Mouse (Mus musculus) layer of hippocampus, adult 9-11 months (tissue): ENCODE data around the gene Ccno.
A peak's percentile ranks its signal among the peaks of the same experiment; 100 is the strongest.

Experiments used
- DNase-seq: peaks from one replicate; pipeline ENCODE4 v3.0.0; 2022

Gene Ccno

GRCm38 (mm10) chr13:112987532-112987943 is at the start of gene Ccno:
Gene Ccno, plus strand, starts transcription at chr13:112987802.
- peak; percentile 96 for DNase-seq

GRCm38 (mm10) chr13:112938130-112938529 is 49.5 kb upstream of the Ccno start:
- DNase-seq = peak; percentile 49

GRCm38 (mm10) chr13:112941879-112942330 is 45.7 kb upstream of the Ccno start:
- DNase-seq = peak; percentile 76

- DNase-seq = peak; percentile 32
These were observed 42.3 kb upstream of the Ccno start for GRCm38 (mm10) chr13:112945312-112945711.

GRCm38 (mm10) chr13:112945900-112946299 is 41.7 kb upstream of the Ccno start:
- no peak for DNase-seq

- peak; percentile 64 for DNase-seq
These were observed 33.5 kb upstream of the Ccno start for GRCm38 (mm10) chr13:112954067-112954466.

GRCm38 (mm10) chr13:112963081-112963480 is 24.5 kb upstream of the Ccno start:
- no peak for DNase-seq

- no peak for DNase-seq
These were observed 23.2 kb upstream of the Ccno start for GRCm38 (mm10) chr13:112964421-112964820.

GRCm38 (mm10) chr13:112967267-112967666 is 20.3 kb upstream of the Ccno start:
- no peak for DNase-seq

- DNase-seq = no peak
These were observed 10.9 kb upstream of the Ccno start for GRCm38 (mm10) chr13:112976720-112977119.

- no peak for DNase-seq
These were observed 1.8 kb upstream of the Ccno start for GRCm38 (mm10) chr13:112985605-112986450.

- DNase-seq = no peak
These were observed 1.1 kb upstream of the Ccno start for GRCm38 (mm10) chr13:112986451-112986950.

- no peak for DNase-seq
These were observed 389 bp downstream of the Ccno start for GRCm38 (mm10) chr13:112987991-112988390.

GRCm38 (mm10) chr13:112988866-112989265 is 1.3 kb downstream of the Ccno start:
- DNase-seq = no peak

- DNase-seq = no peak
These were observed 1.9 kb downstream of the Ccno start for GRCm38 (mm10) chr13:112989541-112989940.

GRCm38 (mm10) chr13:112990346-112990745 is 2.7 kb downstream of the Ccno start:
- no peak for DNase-seq

GRCm38 (mm10) chr13:112993531-112994152 is 6.0 kb downstream of the Ccno start, which contains the start of gene Mcidas:
Gene Mcidas, plus strand, starts transcription at chr13:112993845.
- DNase-seq = no peak

- DNase-seq = peak; percentile 45
These were observed 6.6 kb downstream of the Ccno start for GRCm38 (mm10) chr13:112994191-112994590.

- no peak for DNase-seq
These were observed 8.8 kb downstream of the Ccno start for GRCm38 (mm10) chr13:112996407-112996806.

- DNase-seq = no peak
These were observed 9.8 kb downstream of the Ccno start for GRCm38 (mm10) chr13:112997369-112997768.

- peak; percentile 46 for DNase-seq
These were observed 11.0 kb downstream of the Ccno start for GRCm38 (mm10) chr13:112998427-112999201.

- DNase-seq = no peak
These were observed 12.5 kb downstream of the Ccno start for GRCm38 (mm10) chr13:113000090-113000489.
